Mouse (Mus musculus) spleen, adult 2 months (tissue): ENCODE measurements at regions not wholly inside any gene's neighbourhood (a gene's known extent, or its start where the extent isn't known, plus 50 kb on each side); places are given as distances from the start of the nearest gene placed in this dataset.

Source experiments
- CTCF ChIP-seq: fragments of 200-500 bp; IDR thresholded peaks from 2 replicates; pipeline ENCODE4 v1.5.1; 2011; ENCODE audit warnings: mild to moderate bottlenecking, inconsistent platforms; ENCODE audit not compliant: insufficient read depth, insufficient read length, insufficient replicate concordance; ENCODE audit errors: extremely low read depth
- POLR2A ChIP-seq: fragments of 200-500 bp; IDR thresholded peaks from 2 replicates; pipeline ENCODE4 v1.6.1; 2011; ENCODE audit warnings: low read depth, low read length, inconsistent platforms

DNA sequence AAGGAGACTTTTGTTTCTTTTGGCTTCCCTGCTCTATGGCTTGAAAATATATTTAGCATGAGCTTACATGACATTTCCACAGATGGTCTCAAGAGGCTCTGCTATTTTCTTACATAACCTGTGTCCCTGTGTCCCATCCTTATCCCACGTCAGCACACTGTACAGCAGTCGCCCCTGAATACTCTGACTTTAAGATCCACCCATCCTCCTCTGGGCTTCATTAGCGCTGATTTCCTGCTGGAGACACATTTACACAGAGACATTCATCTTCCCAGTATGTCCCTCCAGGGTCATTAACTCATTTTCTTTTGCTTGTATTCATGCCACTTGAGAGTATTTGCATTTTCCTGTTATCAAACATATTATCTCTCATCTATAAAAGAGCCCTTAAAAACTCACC lies 340.1 kb upstream of the Sphkap start:
- TF ChIP-seq POLR2A (no peak), CTCF (no peak)
